Mouse (Mus musculus): ENCODE measurements around the gene Tle1. TPM values are rescaled to one million over a fixed set of nuclear protein-coding genes. Genes with fewer than 3 reads are reported as not detected.

Gene Tle1
- total RNA-seq, 2 experiments from 2014 or later, result 59.1 to 60.4 TPM

DNA sequence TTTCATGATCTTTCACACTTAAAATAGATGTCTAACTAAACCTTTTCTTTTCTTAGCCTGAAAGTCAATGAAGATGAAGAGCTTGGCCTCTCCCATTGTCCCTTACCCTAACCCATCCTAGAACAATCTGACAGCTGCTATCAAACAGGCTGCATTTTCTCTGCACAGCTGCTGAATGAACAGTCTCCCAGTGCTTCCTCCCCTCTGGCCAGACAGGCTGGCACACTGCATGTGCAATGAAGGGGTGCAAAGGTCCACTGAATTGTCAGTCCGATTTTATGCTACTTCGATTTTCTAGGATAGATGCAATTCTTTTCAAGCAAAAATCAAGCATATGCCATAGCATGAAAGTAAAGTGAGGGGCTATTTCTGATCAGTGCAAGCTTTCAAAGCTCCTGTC, 34.2 kb downstream of the Tle1 start:
- no peak for DNase-seq (ENCODE audit: low spot score in 2 of 2)

DNA sequence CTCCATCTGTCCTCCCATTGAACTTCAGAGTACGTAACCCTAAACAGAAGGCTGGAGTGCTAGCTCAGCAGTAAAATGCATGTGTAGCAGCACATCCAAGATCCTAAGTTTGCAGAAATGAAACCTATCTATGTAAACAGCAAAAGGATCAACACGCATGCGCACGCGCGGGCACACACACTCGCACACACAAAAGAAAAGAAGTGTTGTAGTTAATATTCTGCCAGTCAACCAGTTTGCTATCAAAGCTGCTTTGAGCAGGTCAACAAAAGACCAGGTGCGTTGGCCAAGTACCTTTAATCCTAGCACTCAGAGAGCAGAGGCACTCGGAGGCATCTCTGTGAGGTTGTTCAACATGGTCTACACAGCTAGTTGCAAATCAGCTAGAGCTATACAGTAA, 35.0 kb downstream of the Tle1 start:
- no peak for DNase-seq (ENCODE audit: low spot score in 2 of 2)

DNA sequence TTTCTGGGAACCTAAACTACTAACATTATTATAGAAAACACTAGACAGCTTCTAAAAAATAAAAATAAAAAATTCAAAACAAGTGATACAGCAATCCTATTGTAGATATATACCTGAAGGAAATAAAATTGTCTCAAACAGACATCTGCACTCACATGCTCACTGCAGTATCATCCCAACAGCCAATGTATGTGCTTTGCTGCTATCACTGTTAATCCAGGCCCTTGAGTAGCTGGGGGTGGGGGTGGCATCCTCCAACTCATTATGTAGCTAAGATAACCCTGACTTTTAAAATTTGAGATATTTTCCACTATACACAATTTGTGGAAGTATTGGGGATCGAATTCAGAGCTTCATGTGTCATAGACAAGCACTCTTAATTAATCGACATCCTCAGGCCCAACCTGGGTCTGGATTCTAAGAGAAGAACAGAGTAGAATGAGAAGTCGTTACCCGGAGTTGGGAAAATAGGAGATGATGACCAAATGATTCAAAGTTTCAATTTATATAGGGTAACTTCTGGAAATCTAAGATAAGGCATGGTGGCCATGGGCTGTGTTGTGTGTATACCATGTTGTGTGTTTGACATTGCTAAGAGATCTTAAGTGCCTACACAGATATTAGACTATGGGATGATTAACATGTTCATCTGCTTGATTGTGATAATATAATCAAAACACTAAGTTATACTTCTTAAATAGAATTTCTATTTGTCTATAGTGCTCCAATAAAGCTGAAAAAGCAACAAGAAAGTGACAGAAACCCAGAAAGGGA, 38.1 kb downstream of the Tle1 start:
- DNase-seq (ENCODE audit: low spot score in 2 of 2), result no peak

DNA sequence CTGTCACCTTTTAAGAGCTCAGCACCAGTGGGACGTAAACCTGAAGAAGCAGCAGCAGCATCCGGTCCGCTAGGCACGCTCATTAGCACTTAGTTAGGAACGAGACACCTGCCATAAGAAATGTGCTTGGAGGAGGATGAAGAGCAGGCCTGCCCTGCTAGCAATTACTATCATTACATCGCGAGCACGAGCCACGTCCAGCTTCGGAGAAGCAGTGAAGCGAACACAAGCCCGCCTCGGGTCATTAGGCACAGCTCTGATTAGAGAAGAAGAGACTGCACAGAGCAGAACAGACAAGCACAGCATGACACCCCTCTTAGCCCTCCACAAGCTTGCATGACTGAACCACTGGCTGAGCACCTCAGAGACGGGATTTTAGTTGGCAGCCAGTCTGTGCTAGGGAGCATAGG, 40.6 kb downstream of the Tle1 start:
- no peak for DNase-seq (ENCODE audit: low spot score in 2 of 2)

DNA sequence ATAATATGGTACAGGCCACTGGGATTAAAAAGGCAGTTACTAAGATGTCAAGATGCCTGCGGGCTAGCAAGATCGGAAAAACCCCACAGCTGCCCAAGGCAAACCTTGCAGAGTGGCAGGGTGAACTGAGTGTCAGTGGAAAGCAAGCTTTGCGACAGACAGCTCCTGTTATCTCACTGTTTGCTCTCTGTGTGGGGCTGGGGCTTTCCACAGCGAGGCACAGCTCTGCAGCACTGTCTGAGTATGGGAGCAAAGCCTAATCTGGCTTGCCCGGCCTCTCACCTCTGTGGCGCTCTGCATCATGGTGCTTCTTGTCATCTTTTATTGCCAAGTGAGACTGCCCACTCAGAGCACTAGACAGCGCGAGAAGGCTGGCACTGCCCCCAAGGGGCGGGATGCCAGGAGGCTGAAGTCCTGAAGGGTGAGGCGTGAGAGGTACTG, 42.8 kb downstream of the Tle1 start:
- no peak for DNase-seq (ENCODE audit: low spot score in 2 of 2)

DNA sequence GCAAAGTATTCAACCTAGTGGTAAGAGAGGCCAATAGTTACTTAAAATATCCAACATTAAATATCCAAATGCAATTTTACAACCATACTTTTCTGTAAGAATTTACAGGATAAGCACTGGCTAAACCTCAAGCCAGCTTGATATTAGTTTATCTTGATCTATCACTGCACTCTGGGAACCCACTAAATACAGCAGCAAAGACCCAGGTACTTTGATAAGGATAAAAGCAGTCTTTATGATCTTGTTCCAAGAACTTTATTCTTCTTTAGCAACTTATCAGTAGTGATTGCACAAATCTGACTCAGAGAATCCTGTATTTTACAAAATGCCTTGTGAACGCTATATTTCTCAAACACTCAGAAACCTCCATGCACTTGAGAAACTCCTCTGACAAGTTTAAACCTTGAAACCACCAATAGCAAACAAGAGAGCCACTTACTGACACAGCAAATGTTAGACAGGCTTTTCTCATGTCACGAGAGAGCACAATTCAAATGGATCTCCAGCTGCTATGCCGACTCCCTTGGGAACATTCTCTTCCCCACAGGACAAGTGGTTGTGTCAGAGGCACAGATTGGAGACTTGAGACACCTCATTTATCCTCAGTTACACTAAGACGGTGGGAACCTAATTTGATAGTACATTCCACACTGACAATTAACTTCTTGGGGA, 50.1 kb downstream of the Tle1 start:
- DNase-seq (ENCODE audit: low spot score in 2 of 2), result no peak

DNA sequence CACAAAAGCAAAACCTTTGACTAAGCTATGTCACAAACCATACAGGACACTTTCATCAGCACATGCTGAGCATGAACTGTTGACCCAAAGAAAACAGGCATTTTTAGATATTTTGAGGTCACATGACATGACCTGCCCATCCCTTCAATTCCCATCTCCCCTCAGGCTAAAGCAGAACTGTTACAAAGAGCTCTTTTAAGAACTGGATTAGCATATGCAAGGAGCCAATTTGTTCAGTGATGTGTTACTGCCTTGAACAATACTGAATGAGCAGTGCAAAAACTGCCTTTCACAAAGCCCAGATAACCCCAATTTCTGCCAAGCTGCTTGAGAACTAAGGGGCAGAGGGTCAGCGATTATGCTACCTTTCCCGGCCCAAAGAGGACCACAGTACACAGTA, 54.7 kb downstream of the Tle1 start:
- DNase-seq (ENCODE audit: low spot score in 2 of 2), result no peak

DNA sequence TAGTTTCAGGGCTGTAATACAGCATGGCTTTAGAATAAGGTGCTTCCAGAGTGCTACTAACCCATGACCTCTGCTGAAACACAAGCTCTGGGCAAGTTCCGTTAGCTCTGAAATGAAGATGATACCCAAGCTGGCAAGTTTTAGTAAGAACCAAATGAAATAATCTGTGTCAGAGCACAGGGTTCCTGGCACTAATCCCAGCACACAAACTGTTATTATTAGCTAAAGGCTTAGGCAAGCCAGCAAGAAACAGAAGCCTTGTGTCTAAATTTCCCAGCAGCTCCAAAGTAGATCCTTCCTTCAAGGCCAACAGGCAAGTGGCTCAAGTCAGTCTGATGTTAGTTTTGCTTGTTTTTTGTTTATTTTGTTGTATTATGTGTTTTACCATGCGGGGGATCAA, 56.2 kb downstream of the Tle1 start:
- DNase-seq (ENCODE audit: low spot score in 2 of 2), result peak in 1 of 2 experiments; percentile 69

DNA sequence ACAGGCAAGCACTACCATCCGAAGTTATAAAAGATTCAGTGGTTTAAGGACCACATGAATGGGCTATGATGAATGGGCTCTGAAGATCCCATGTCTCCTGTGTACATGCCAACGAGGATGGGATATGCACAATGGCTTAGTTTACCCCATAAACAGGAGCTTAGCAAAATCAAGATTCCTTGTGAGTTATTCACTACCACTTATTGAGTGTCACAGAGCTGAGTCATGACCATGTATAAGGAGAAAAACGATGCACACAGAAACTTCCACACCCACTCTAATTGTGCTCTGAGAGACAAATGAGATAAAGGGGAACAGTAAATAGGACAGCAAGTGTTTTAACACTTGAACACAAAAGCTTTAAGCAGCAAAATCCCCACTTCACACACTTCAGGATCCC, 60.0 kb downstream of the Tle1 start:
- no peak for DNase-seq (ENCODE audit: low spot score in 2 of 2)

DNA sequence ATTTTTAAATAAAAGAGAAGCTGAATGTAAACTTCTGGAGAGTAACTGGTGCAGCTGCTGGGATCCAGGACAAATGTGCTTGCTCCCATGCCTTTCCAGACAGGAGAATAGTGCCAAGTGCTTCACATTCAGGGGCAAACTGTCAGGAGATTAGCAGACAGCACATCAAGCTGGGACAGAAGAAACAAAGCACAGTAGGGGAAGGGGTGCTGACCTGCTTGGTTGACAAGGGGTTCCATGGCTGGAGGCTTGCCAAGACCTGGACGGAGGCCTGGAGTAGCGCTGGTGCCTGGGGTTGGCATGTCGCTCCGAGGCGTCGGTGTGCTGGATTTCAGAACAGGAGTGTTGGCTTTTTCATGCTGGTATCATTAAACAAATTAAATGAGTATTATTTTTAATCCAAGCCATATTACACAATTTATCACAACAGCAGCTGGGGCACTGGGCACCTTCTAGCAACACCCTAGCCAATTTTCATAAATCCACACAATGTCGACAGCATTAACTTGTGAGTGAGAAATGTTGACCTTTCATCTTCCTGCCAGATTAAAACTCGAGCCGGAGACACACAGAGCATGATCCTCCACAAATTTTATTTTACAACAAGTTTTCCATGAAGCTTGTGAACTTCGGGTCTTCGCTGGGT, 61.1 kb downstream of the Tle1 start:
- DNase-seq (ENCODE audit: low spot score in 2 of 2), result peak in 1 of 2 experiments; percentile 60

DNA sequence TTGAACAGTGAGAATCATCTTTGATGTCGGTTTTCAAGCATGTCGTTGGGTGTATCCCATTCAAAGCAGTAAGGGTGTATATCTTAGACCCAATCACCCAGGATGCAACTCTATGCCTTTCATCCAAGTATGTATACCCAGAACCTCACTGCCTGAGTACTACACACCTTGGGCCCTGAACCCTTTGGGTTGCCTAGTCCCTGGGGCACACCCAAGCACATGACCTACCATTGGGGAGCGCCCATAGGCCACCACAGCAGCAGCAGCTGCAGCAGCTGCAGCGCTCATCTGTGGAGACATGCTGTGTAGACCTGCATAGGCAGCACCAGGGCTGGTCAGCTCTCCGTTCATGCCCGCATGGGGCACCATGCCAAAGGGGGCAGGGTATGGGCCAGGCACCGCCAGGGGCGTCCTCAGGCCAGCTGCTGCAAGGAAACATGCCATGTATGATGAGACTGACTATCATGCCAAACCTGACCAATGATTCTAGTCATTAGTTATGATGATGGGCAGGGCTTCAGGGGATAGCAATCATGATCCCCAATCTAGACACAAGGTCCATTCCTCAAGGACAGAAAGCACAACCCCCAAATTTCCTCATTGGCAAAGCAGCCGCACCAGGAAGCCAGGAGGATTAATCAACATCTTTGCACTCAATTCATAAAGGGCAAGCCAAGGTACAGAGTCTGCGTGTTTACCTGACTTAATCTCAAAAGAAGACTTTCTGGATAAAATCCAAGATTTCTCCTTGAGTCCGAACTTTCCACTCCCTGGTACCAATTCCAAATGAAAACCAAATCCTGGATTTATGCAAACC, 62.2 kb downstream of the Tle1 start:
- DNase-seq (ENCODE audit: low spot score in 2 of 2), result no peak

DNA sequence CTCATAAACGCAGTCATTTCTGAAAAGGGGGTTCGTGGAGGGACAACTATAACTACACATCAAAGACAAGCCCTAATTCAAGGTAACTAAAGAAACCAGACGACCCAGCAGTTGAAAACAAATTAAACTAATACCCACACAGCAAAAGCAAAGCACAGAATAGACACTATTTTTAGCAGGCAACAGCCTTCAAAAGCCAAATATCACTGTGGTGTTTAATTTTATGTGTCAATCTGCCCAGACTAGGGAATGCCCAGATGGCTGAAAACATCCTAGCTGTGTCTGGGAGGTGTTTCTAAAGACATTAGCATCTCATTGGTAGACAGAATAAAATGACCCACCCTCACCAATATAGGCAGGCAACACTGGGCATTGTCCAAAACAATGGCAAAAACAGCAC, 68.1 kb downstream of the Tle1 start:
- peak in 1 of 2 experiments; percentile 54 for DNase-seq (ENCODE audit: low spot score in 2 of 2)

DNA sequence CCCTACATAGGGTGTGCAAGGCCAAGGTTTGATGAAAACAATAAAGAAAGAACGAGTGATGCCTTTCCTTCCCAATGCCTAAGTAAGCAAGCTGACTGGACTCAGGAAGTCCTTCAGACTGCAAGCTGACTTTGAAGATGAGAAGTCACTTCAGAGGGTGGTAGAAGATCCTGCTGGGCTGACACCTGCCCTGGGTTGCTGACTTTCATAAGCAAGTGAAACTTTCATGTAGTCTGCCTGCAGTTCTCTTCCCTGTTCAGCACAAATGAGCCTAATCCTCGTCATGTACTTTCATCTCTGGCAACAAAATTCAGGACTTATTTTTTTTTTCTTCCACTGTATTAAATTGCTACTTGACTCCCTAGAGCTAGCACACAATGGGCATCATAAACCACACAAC, 73.1 kb downstream of the Tle1 start:
- no peak for DNase-seq (ENCODE audit: low spot score in 2 of 2)

DNA sequence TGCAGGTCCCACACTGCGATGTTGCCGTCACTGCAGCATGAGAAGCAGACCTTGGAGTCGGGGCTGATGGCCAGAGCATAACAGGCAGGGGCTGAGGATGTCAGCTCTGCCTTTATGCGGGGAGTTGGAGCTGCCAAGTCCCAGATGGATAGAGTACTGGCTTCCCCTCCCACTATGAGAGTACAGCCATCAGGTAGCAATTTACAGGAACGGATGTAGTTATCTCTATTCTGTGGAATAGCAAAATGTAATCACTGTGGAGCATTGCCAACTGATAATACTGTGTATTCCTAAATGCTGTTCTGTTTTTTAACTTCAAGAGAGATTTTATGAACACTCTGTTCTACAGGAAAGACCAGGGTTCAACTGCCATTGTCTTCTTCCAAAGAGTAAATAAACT, 75.9 kb downstream of the Tle1 start:
- no peak for DNase-seq (ENCODE audit: low spot score in 2 of 2)

DNA sequence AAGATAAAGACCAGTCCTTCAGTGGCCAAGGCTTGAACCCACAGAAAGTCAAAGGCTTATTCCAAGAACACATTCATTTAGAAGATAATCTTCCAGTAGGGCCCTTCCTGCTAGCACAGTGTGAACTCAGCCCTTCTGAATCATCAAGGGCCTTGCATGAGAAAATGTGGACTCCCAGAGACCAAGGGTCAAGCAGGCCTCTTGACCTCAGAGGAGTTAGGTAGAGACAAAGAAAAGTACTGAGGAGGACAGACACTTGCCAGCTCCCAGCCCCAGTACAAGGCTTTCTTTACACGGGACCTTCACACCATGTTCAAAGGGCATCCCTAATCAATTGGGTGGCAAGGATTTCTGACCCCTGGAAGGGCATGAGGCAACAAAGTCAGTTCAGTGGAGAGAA, 77.9 kb downstream of the Tle1 start:
- no peak for DNase-seq (ENCODE audit: low spot score in 2 of 2)

DNA sequence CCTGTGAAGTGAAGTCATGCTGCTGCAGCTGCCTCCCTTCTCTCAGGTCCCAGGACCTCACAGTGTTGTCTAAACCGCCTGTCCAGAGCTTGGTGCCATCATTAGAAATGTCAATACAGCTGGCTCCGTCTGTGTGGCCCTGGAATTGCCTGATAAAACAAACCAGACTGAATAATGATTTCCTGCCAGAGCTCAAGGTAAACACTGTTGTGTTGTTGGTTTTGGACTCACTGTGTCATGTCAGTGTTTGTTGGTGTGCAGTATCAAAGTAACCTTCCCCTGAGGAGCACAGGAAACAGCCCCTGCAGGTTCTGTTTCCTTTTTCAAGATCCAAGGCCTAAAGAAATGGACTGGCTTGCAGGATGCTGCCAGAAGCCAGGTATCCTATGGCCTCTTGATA, 78.4 kb downstream of the Tle1 start:
- no peak for DNase-seq (ENCODE audit: low spot score in 2 of 2)

DNA sequence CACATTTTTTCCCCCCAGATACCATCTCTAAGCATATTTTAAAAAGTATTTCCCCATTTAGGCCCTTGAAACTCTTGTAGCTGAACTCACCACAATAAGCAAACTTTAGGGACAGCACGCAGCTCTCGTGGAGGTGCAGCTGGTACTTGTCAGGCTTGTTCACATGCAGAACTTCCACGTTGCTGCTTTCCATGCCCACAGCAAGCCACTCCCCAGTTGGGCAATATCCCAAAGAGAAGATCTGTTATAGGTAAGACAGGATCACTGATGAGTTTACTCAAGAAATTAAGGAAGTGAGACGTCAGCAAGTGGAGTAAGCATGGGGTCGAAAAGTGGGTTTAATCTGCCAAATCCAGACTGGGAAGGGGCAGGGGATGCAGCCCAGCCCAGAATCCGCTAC, 80.7 kb downstream of the Tle1 start:
- DNase-seq (ENCODE audit: low spot score in 2 of 2), result no peak

DNA sequence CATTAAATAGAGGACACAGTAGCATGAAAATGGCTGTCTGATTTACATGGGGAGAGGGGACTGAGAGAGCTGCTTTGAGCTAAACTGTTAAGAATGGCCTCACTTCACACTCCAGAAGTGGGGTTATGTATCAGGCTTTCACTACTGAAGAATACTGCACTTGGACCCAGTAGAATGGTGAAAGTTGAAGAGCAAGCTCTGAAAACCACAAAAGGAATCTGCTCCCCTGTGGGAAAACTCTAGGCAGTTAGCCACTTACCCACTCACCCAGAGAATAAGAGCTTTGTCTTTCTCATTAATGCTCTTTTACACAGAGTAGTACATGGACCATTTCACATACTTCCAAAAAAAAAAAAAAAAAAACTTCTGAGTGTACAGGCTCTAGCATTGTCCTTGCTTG, 95.0 kb downstream of the Tle1 start:
- no peak for DNase-seq (ENCODE audit: low spot score in 2 of 2)

DNA sequence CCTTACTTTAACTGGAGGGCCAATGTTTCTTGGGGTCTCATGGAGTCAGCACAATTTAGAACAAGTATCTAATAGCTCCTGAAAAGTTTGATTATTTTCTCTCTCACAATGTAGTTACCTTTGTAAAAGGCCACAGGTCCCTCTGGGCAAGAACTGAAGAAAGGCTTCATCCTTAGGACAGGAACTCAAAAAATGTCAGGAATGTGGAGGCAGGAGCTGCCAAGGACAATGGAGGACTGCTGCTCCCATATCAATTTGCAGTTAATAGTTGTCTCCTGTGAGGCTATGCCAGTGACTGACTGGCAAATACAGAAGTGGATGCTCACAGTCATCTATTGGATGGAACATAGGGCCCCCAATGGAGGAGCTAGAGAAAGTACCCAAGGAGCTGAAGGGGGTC, 96.5 kb downstream of the Tle1 start:
- no peak for DNase-seq (ENCODE audit: low spot score in 2 of 2)

DNA sequence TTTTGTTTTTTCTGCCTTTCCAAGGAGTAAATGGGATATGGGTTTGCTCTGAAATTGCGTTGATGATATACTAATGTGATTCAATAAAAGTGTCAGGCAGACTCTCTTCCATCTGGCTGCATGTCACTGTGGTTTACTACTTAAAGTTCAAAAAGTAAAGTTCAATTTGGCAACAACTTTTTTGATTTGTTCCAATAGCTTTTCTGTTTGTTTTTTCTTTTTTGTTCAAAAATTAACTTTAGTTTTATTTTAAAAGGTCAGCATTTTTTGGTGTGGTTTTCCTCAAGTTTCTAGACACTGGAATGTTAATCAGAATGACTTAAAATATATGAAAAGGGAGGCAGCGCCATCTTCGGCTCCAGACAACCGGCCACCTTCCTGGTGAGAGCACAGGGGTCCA, 112.9 kb downstream of the Tle1 start:
- no peak for DNase-seq (ENCODE audit: low spot score in 2 of 2)

DNA sequence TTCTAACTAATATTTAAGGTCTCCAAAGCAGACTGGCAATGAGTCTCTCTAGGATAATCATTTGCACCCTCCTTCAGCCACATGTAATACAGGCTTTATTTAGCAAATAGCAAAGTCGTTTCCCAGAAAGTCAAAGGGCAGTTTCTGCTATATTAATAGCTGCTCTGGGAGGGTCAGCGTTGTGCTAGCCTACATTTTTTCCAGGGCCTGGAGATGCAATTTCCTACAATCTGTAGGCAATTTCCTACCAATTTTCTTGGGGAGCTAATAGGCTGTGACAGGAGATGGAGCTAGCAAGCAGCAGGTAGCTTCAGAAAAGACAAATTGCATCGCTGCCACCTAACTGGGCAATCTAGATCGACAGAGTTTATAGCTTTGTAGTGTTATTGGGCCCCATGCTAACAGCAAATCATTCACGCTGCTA, 131.6 kb downstream of the Tle1 start:
- no peak for DNase-seq (ENCODE audit: low spot score in 2 of 2)

DNA sequence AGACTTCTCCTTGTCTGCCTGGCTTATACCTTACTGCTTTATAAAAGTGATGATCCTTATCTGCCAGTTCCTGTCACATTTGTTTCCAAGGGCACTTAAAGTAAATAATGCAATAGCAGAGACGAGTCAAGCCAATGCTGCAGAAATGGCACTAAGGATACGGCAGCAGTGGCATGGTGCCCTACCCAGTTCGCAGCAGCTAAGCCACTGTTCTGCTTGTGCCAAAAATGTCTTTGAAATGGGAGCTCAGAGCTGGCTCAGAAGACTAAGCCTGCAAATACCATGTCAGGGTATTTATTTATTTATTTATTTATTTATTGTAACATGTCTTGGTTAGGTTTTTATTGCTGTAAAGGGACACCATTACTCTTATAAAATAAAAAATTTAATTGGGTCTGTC, 132.8 kb downstream of the Tle1 start:
- DNase-seq (ENCODE audit: low spot score in 2 of 2), result no peak
